Mouse (Mus musculus): ENCODE measurements at regions not wholly inside any gene's neighbourhood (a gene's known extent, or its start where the extent isn't known, plus 50 kb on each side); places are given as distances from the start of the nearest gene placed in this dataset.

- DNase-seq (ENCODE audit: low read depth, low spot score), result no peak
- Histone ChIP-seq H3K4me3 (ENCODE audit: insufficient read depth in 1 of 2, low read depth in 1 of 2, low read length in 2 of 2, poor library complexity in 1 of 2, severe bottlenecking in 1 of 2) (no peak overlapping the region), H3K9me3 (ENCODE audit: control insufficient read depth, insufficient read depth, low read depth, low read length) (no peaks in the 10 kb centered on the region), H3K4me1 (ENCODE audit: control insufficient read depth in 2 of 2, insufficient read depth in 2 of 2, low read length in 2 of 2, poor library complexity in 1 of 2) (no peaks in the 10 kb centered on the region), H3K27ac (ENCODE audit: insufficient read depth, low read depth, low read length, poor library complexity, severe bottlenecking) (no peak overlapping the region), H3K9ac (ENCODE audit: insufficient read depth, low read depth, low read length, poor library complexity, severe bottlenecking) (no peak overlapping the region), H3K36me3 (ENCODE audit: control insufficient read depth, insufficient read depth, low read length, poor library complexity, severe bottlenecking) (no peaks in the 10 kb centered on the region)
- TF ChIP-seq CHD2 (IDR thresholded peaks at IDR 0.05; ENCODE audit: low read depth, low read length) (no peak), HCFC1 (IDR thresholded peaks at IDR 0.05; ENCODE audit: borderline replicate concordance, insufficient read depth, low read length) (no peak)
- in situ Hi-C loops (cut with MboI; ENCODE audit: low sequenced_read_pairs in 2 of 2, unreplicated experiment in 2 of 2), result no loop called here
Measured at GRCm38 (mm10) chr9:5485258-5485657, 140.0 kb downstream of the Casp12 start.

DNA sequence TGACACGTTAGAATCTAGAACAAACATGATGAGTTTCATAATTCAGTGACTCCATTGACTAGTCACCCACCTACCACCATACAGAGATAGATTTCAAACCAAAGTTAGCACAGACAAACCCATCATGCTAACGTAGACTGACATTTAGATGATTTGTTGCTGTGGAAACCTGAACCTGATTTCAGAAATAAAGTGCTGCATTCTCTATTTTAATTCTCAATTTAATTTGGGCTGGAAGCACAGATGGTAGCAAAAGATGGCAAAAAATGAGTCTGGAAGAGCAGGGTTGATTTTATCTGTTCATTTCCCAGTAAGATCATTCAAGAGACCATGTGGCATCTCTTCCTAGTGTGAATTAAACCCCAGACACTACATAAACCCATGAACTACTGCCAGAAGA, 151.6 kb downstream of the Casp12 start:
- Histone ChIP-seq H3K4me1 (ENCODE audit: control insufficient read depth in 2 of 2, insufficient read depth in 2 of 2, low read length in 2 of 2, poor library complexity in 1 of 2) (no peaks in the 10 kb centered on the region), H3K4me3 (ENCODE audit: insufficient read depth in 1 of 2, low read depth in 1 of 2, low read length in 2 of 2, poor library complexity in 1 of 2, severe bottlenecking in 1 of 2) (no peak overlapping the region), H3K9ac (ENCODE audit: insufficient read depth, low read depth, low read length, poor library complexity, severe bottlenecking) (no peak overlapping the region), H3K36me3 (ENCODE audit: control insufficient read depth, insufficient read depth, low read length, poor library complexity, severe bottlenecking) (no peaks in the 10 kb centered on the region), H3K27ac (ENCODE audit: insufficient read depth, low read depth, low read length, poor library complexity, severe bottlenecking) (no peak overlapping the region), H3K9me3 (ENCODE audit: control insufficient read depth, insufficient read depth, low read depth, low read length) (no peaks in the 10 kb centered on the region)
- DNase-seq (ENCODE audit: low read depth, low spot score), result no peak
- TF ChIP-seq ZNF384 (IDR thresholded peaks at IDR 0.05; ENCODE audit: low read depth, low read length) (no peak), HCFC1 (IDR thresholded peaks at IDR 0.05; ENCODE audit: borderline replicate concordance, insufficient read depth, low read length) (no peak), MAFK (IDR thresholded peaks at IDR 0.05; ENCODE audit: insufficient read depth, low read depth, low read length) (no peak), CHD2 (IDR thresholded peaks at IDR 0.05; ENCODE audit: low read depth, low read length) (no peak), ZC3H11A (IDR thresholded peaks at IDR 0.05; ENCODE audit: borderline replicate concordance, low read depth, low read length) (no peak)
- in situ Hi-C loops (cut with MboI; ENCODE audit: low sequenced_read_pairs in 2 of 2, unreplicated experiment in 2 of 2), result no loop called here

- no peaks in the 10 kb centered on the region for H3K4me1 ChIP-seq (ENCODE audit: control insufficient read depth in 2 of 2, insufficient read depth in 2 of 2, low read length in 2 of 2, poor library complexity in 1 of 2)
- no peaks in the 10 kb centered on the region for H3K9me3 ChIP-seq (ENCODE audit: control insufficient read depth, insufficient read depth, low read depth, low read length)
- H3K4me3 ChIP-seq (ENCODE audit: insufficient read depth in 1 of 2, low read depth in 1 of 2, low read length in 2 of 2, poor library complexity in 1 of 2, severe bottlenecking in 1 of 2), result no peak overlapping the region
- no peak for DNase-seq (ENCODE audit: low read depth, low spot score)
- in situ Hi-C loops (cut with MboI; ENCODE audit: low sequenced_read_pairs in 2 of 2, unreplicated experiment in 2 of 2), result no loop called here
- no peak overlapping the region for H3K27ac ChIP-seq (ENCODE audit: insufficient read depth, low read depth, low read length, poor library complexity, severe bottlenecking)
- TF ChIP-seq CHD2 (IDR thresholded peaks at IDR 0.05; ENCODE audit: low read depth, low read length) (no peak), ZC3H11A (IDR thresholded peaks at IDR 0.05; ENCODE audit: borderline replicate concordance, low read depth, low read length) (no peak), ZNF384 (IDR thresholded peaks at IDR 0.05; ENCODE audit: low read depth, low read length) (no peak), MAFK (IDR thresholded peaks at IDR 0.05; ENCODE audit: insufficient read depth, low read depth, low read length) (no peak), HCFC1 (IDR thresholded peaks at IDR 0.05; ENCODE audit: borderline replicate concordance, insufficient read depth, low read length) (no peak)
- H3K36me3 ChIP-seq (ENCODE audit: control insufficient read depth, insufficient read depth, low read length, poor library complexity, severe bottlenecking), result no peaks in the 10 kb centered on the region
- H3K9ac ChIP-seq (ENCODE audit: insufficient read depth, low read depth, low read length, poor library complexity, severe bottlenecking), result no peak overlapping the region
Measured at GRCm38 (mm10) chr9:5498306-5498705, 153.1 kb downstream of the Casp12 start.

DNA sequence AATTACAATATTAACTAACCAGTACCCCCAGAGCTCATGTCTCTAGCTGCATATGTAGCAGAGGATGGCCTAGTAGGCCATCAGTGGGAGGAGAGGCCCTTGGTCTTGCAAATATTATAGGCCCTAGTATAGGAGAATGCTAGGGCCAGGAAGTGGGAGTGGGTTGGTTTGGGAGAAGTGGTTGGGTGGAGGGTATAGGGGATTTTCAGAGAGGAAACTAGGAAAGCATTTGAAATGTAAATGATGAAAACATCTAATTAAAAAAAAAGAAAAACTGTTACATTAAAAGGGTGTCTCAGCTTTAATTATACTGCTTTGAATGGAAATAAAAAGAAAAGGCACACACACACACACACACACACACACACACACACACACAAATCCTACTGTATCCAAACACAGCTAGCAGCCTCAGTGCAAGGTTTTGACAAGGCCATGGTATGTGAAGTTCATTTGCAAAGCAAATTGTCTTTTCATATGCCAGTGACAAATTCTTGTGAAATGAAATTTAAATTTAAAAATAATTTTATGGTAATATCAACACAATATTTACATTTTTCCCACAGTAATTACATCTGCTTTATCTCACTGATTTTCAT, 180.6 kb downstream of the Casp12 start:
- TF ChIP-seq CHD2 (IDR thresholded peaks at IDR 0.05; ENCODE audit: low read depth, low read length) (no peak), ZNF384 (IDR thresholded peaks at IDR 0.05; ENCODE audit: low read depth, low read length) (no peak), MAFK (IDR thresholded peaks at IDR 0.05; ENCODE audit: insufficient read depth, low read depth, low read length) (no peak), ZC3H11A (IDR thresholded peaks at IDR 0.05; ENCODE audit: borderline replicate concordance, low read depth, low read length) (no peak), HCFC1 (IDR thresholded peaks at IDR 0.05; ENCODE audit: borderline replicate concordance, insufficient read depth, low read length) (no peak)
- Histone ChIP-seq H3K4me1 (ENCODE audit: control insufficient read depth in 2 of 2, insufficient read depth in 2 of 2, low read length in 2 of 2, poor library complexity in 1 of 2) (no peaks in the 10 kb centered on the region), H3K9me3 (ENCODE audit: control insufficient read depth, insufficient read depth, low read depth, low read length) (no peaks in the 10 kb centered on the region), H3K27ac (ENCODE audit: insufficient read depth, low read depth, low read length, poor library complexity, severe bottlenecking) (no peak overlapping the region), H3K9ac (ENCODE audit: insufficient read depth, low read depth, low read length, poor library complexity, severe bottlenecking) (no peak overlapping the region), H3K36me3 (ENCODE audit: control insufficient read depth, insufficient read depth, low read length, poor library complexity, severe bottlenecking) (no peaks in the 10 kb centered on the region), H3K4me3 (ENCODE audit: insufficient read depth in 1 of 2, low read depth in 1 of 2, low read length in 2 of 2, poor library complexity in 1 of 2, severe bottlenecking in 1 of 2) (no peak overlapping the region)
- in situ Hi-C loops (cut with MboI; ENCODE audit: low sequenced_read_pairs in 2 of 2, unreplicated experiment in 2 of 2), result no loop called here
- no peak for DNase-seq (ENCODE audit: low read depth, low spot score)

- Histone ChIP-seq H3K4me1 (ENCODE audit: control insufficient read depth in 2 of 2, insufficient read depth in 2 of 2, low read length in 2 of 2, poor library complexity in 1 of 2) (no peaks in the 10 kb centered on the region), H3K27ac (ENCODE audit: insufficient read depth, low read depth, low read length, poor library complexity, severe bottlenecking) (no peak overlapping the region), H3K9ac (ENCODE audit: insufficient read depth, low read depth, low read length, poor library complexity, severe bottlenecking) (no peak overlapping the region), H3K36me3 (ENCODE audit: control insufficient read depth, insufficient read depth, low read length, poor library complexity, severe bottlenecking) (no peaks in the 10 kb centered on the region), H3K4me3 (ENCODE audit: insufficient read depth in 1 of 2, low read depth in 1 of 2, low read length in 2 of 2, poor library complexity in 1 of 2, severe bottlenecking in 1 of 2) (no peak overlapping the region), H3K9me3 (ENCODE audit: control insufficient read depth, insufficient read depth, low read depth, low read length) (no peaks in the 10 kb centered on the region)
- in situ Hi-C loops (cut with MboI; ENCODE audit: low sequenced_read_pairs in 2 of 2, unreplicated experiment in 2 of 2), result no loop called here
- no peak for DNase-seq (ENCODE audit: low read depth, low spot score)
- no peak for TF ChIP-seq HCFC1 (IDR thresholded peaks at IDR 0.05; ENCODE audit: borderline replicate concordance, insufficient read depth, low read length)
- no peak for TF ChIP-seq ZNF384 (IDR thresholded peaks at IDR 0.05; ENCODE audit: low read depth, low read length)
- no peak for TF ChIP-seq MAFK (IDR thresholded peaks at IDR 0.05; ENCODE audit: insufficient read depth, low read depth, low read length)
- no peak for TF ChIP-seq ZC3H11A (IDR thresholded peaks at IDR 0.05; ENCODE audit: borderline replicate concordance, low read depth, low read length)
- TF ChIP-seq CHD2 (IDR thresholded peaks at IDR 0.05; ENCODE audit: low read depth, low read length), result no peak
Measured at GRCm38 (mm10) chr9:5542604-5543003, 197.4 kb downstream of the Casp12 start.

Measured in ES-E14 (cell line).